Mouse (Mus musculus): Measurements from ENCODE around the gene Dis3. TPM values are rescaled to one million over a fixed set of nuclear protein-coding genes. Genes with fewer than 3 reads are reported as not detected.

Dis3 gene
- polyA plus RNA-seq, 1 experiment from 2014 or later = 20.2 TPM

- DNase-seq (ENCODE audit: low spot score) (no peak), ATAC-seq (replicated peaks; ENCODE audit: low FRiP score, low read depth) (no peak)
- Histone ChIP-seq H3K9me3 (replicated peaks; ENCODE audit: low read length) (no peaks in the 10 kb centered on the region), H3K4me1 (replicated peaks; ENCODE audit: insufficient read depth, low read length) (no peaks in the 10 kb centered on the region), H3K4me2 (ENCODE audit: low read length) (no peak overlapping the region), H3K9ac (ENCODE audit: low read depth, low read length) (no peak overlapping the region), H3K36me3 (ENCODE audit: insufficient read depth, low read length) (peaks cover 11% of the 10 kb centered on the region; the same call in 1 of the 2 replicates), H3K27me3 (ENCODE audit: insufficient read depth, low read length) (no peaks in the 10 kb centered on the region), H3K4me3 (replicated peaks; ENCODE audit: low read depth, low read length) (no peak overlapping the region), H3K27ac (no peak overlapping the region)
- no peak for TF ChIP-seq CTCF (IDR thresholded peaks at IDR 0.05; ENCODE audit: low read depth)
- 94% methylated on average over 2 of the region's 2 CpGs for WGBS
Observed at GRCm38 (mm10) chr14:99134048-99134447, 34.5 kb upstream of the Dis3 start.

DNA sequence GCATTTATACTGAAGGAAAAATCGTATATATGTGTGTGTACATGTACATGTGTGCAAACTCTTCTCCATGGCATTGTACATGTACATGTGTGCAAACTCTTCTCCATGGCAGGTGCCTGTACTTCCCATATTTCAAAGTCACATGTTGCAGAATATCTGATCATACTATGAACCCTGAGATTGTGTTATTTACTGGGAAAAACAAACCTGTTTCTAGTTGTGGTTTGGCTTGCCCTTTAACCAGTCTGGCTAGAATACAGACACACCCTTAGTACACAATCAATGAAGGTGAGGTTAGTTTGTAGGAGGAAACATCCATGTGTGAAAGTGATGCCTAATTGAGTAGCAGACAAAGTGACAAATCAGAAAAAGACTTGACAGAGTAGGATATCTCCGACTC is 29.5 kb upstream of the Dis3 start:
- Histone ChIP-seq H3K4me2 (ENCODE audit: low read length) (no peak overlapping the region), H3K27me3 (ENCODE audit: insufficient read depth, low read length) (no peaks in the 10 kb centered on the region)
- 92% methylated on average over 2 of the region's 2 CpGs for WGBS

GRCm38 (mm10) chr14:99127509-99127908 is 27.9 kb upstream of the Dis3 start:
- 88% methylated on average over 1 of the region's 1 CpGs for WGBS
- Histone ChIP-seq H3K9ac (ENCODE audit: low read depth, low read length) (no peak overlapping the region), H3K4me1 (replicated peaks; ENCODE audit: insufficient read depth, low read length) (no peaks in the 10 kb centered on the region), H3K9me3 (replicated peaks; ENCODE audit: low read length) (no peaks in the 10 kb centered on the region), H3K36me3 (ENCODE audit: insufficient read depth, low read length) (0 out of 2 replicates have a peak, but pooled peaks cover 9% of the 10 kb centered on the region), H3K4me2 (ENCODE audit: low read length) (no peak overlapping the region), H3K4me3 (replicated peaks; ENCODE audit: low read depth, low read length) (no peak overlapping the region), H3K27me3 (ENCODE audit: insufficient read depth, low read length) (no peaks in the 10 kb centered on the region), H3K27ac (no peak overlapping the region)
- DNase-seq (ENCODE audit: low spot score) (no peak), ATAC-seq (replicated peaks; ENCODE audit: low FRiP score, low read depth) (no peak)
- no peak for TF ChIP-seq CTCF (IDR thresholded peaks at IDR 0.05; ENCODE audit: low read depth)

More for the DNA sequence above, 29.5 kb upstream of the Dis3 start:
- ATAC-seq (replicated peaks; ENCODE audit: low FRiP score, low read depth) (no peak), DNase-seq (ENCODE audit: low spot score) (no peak)
- no peaks in the 10 kb centered on the region for H3K4me1 ChIP-seq (replicated peaks; ENCODE audit: insufficient read depth, low read length)
- H3K27ac ChIP-seq = no peak overlapping the region
- H3K4me3 ChIP-seq (replicated peaks; ENCODE audit: low read depth, low read length) = no peak overlapping the region
- H3K36me3 ChIP-seq (ENCODE audit: insufficient read depth, low read length) = 0 out of 2 replicates have a peak, but pooled peaks cover 7% of the 10 kb centered on the region
- no peaks in the 10 kb centered on the region for H3K9me3 ChIP-seq (replicated peaks; ENCODE audit: low read length)
- no peak for TF ChIP-seq CTCF (IDR thresholded peaks at IDR 0.05; ENCODE audit: low read depth)
- no peak overlapping the region for H3K9ac ChIP-seq (ENCODE audit: low read depth, low read length)

DNA sequence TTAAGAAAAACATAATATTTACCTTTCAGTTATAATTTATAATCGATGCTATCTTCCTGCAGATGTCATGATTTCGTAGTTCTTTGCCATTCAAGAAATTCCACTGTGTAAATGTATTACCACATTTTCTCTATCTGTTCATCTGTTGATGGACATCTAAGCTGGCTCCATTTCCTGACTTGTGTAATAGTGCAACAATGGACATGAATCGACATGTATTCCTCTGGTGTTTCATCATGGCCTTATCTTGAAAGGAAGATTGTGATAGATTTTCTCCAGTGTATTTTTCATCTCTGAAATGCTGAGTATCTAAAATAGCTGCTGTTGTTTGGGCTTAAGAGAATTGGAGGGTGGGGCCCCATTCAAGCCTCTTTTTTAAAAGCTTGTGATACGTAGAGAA is 27.1 kb upstream of the Dis3 start:
- DNase-seq (ENCODE audit: low spot score) (no peak), ATAC-seq (replicated peaks; ENCODE audit: low FRiP score, low read depth) (no peak)
- Histone ChIP-seq H3K9me3 (replicated peaks; ENCODE audit: low read length) (no peaks in the 10 kb centered on the region), H3K27ac (no peak overlapping the region), H3K4me1 (replicated peaks; ENCODE audit: insufficient read depth, low read length) (no peaks in the 10 kb centered on the region), H3K36me3 (ENCODE audit: insufficient read depth, low read length) (0 out of 2 replicates have a peak, but pooled peaks cover 10% of the 10 kb centered on the region), H3K9ac (ENCODE audit: low read depth, low read length) (no peak overlapping the region), H3K4me3 (replicated peaks; ENCODE audit: low read depth, low read length) (no peak overlapping the region), H3K27me3 (ENCODE audit: insufficient read depth, low read length) (no peaks in the 10 kb centered on the region), H3K4me2 (ENCODE audit: low read length) (no peak overlapping the region)
- 89% methylated on average over 4 of the region's 4 CpGs for WGBS
- TF ChIP-seq CTCF (IDR thresholded peaks at IDR 0.05; ENCODE audit: low read depth) = no peak

DNA sequence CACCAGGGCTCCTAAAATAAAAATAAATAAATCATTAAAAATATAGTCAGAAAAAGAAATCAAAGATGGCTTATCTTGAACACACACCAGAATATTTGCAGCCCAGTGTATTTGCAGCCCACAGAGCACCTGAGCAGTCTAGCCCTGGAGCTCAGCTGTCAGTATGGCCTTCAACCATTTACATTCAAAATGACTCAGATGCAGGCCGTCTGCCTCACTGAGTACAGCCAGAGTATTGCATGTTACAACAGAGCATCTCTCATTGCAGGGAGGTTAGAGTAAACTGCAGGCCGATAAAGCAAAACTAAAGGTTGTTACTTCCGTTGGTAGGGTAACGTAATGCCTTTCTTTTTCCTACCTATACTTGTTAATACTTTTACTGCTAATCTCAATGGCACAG is 24.5 kb upstream of the Dis3 start:
- Histone ChIP-seq H3K27ac (no peak overlapping the region), H3K4me1 (replicated peaks; ENCODE audit: insufficient read depth, low read length) (no peaks in the 10 kb centered on the region), H3K4me3 (replicated peaks; ENCODE audit: low read depth, low read length) (no peak overlapping the region), H3K9ac (ENCODE audit: low read depth, low read length) (no peak overlapping the region), H3K27me3 (ENCODE audit: insufficient read depth, low read length) (no peaks in the 10 kb centered on the region), H3K36me3 (ENCODE audit: insufficient read depth, low read length) (0 out of 2 replicates have a peak, but pooled peaks cover 4% of the 10 kb centered on the region), H3K9me3 (replicated peaks; ENCODE audit: low read length) (no peaks in the 10 kb centered on the region), H3K4me2 (ENCODE audit: low read length) (no peak overlapping the region)
- DNase-seq (ENCODE audit: low spot score) (no peak), ATAC-seq (replicated peaks; ENCODE audit: low FRiP score, low read depth) (no peak)
- WGBS = 86% methylated on average over 4 of the region's 4 CpGs
- no peak for TF ChIP-seq CTCF (IDR thresholded peaks at IDR 0.05; ENCODE audit: low read depth)

GRCm38 (mm10) chr14:99121584-99122339 is 22.2 kb upstream of the Dis3 start:
- 86% methylated on average over 11 of the region's 11 CpGs for WGBS

More at GRCm38 (mm10) chr14:99121584-99122339, 22.2 kb upstream of the Dis3 start:
- no peaks in the 10 kb centered on the region for H3K9me3 ChIP-seq (replicated peaks; ENCODE audit: low read length)
- no peak overlapping the region for H3K27ac ChIP-seq
- peaks cover 8% of the 10 kb centered on the region; the same call in 1 of the 2 replicates for H3K36me3 ChIP-seq (ENCODE audit: insufficient read depth, low read length)
- no peak for TF ChIP-seq CTCF (IDR thresholded peaks at IDR 0.05; ENCODE audit: low read depth)
- no peak for DNase-seq (ENCODE audit: low spot score)
- no peak for ATAC-seq (replicated peaks; ENCODE audit: low FRiP score, low read depth)
- H3K4me3 ChIP-seq (replicated peaks; ENCODE audit: low read depth, low read length) = no peak overlapping the region
- no peak overlapping the region for H3K4me2 ChIP-seq (ENCODE audit: low read length)
- no peaks in the 10 kb centered on the region for H3K4me1 ChIP-seq (replicated peaks; ENCODE audit: insufficient read depth, low read length)
- no peak overlapping the region for H3K9ac ChIP-seq (ENCODE audit: low read depth, low read length)
- H3K27me3 ChIP-seq (ENCODE audit: insufficient read depth, low read length) = no peaks in the 10 kb centered on the region
